Mouse (Mus musculus) layer of hippocampus, adult 18-20 months (tissue): ENCODE results near the gene Gpat2. TPM values are rescaled to one million over a fixed set of nuclear protein-coding genes. Genes with fewer than 3 reads are reported as not detected.

Experiments used
- total RNA-seq, 2 experiments: library from RNA; stranded (reverse); gene quantifications; 2 replicates each; pipeline ENCODE4 v1.2.3; 2021

The Gpat2 gene
- total RNA-seq, 2 experiments from 2014 or later = 0.42 TPM; not detected in 1

Other genes with a start within 250 kb of the Gpat2 start
- gene 1810024B03Rik, start 216.9 kb upstream of the Gpat2 start, total RNA-seq = 1 to 10 TPM in 1 of 2 experiments, under 1 TPM in 1; 0.37 to 1.3 TPM
- gene Snrnp200, start 216.8 kb upstream of the Gpat2 start, total RNA-seq = 10 to 100 TPM; 94.5 to 95.2 TPM
- 10 to 100 TPM; 72.8 to 81.6 TPM for gene Ciao1, start 177.4 kb upstream of the Gpat2 start, total RNA-seq
- gene Tmem127, start 177.3 kb upstream of the Gpat2 start, total RNA-seq = 10 to 100 TPM; 73.5 to 75.8 TPM
- 100 to 1,000 TPM in 1 of 2 experiments, 10 to 100 TPM in 1; 99.8 to 104 TPM for gene Stard7, start 155.0 kb upstream of the Gpat2 start, total RNA-seq
- 1 to 10 TPM in 1 of 2 experiments, under 1 TPM in 1; 0.91 to 1.4 TPM for gene Dusp2, start 89.0 kb upstream of the Gpat2 start, total RNA-seq
- gene Astl, start 86.6 kb upstream of the Gpat2 start, total RNA-seq = not detected
- under 1 TPM; 0.10 to 0.12 TPM for gene Adra2b, start 62.0 kb upstream of the Gpat2 start, total RNA-seq
- 10 to 100 TPM; 14.7 to 19.0 TPM for gene Fahd2a, start 19.4 kb downstream of the Gpat2 start, total RNA-seq
- 10 to 100 TPM; 61.3 to 70.6 TPM for gene Kcnip3, start 96.9 kb downstream of the Gpat2 start, total RNA-seq
- gene Prom2, start 116.3 kb downstream of the Gpat2 start, total RNA-seq = under 1 TPM in 1 of 2 experiments, not detected in 1; 0.27 TPM
- 1 to 10 TPM; 8.4 to 8.8 TPM for gene Zfp661, start 161.9 kb downstream of the Gpat2 start, total RNA-seq
- gene Mrps5, start 162.0 kb downstream of the Gpat2 start, total RNA-seq = 10 to 100 TPM; 82.9 to 94.5 TPM
- gene Mal, start 231.5 kb downstream of the Gpat2 start, total RNA-seq = 10 to 100 TPM; 79.8 to 96.3 TPM